Mouse (Mus musculus): Measurements from ENCODE around the gene Rnf212. TPM values are rescaled to one million over a fixed set of nuclear protein-coding genes. Genes with fewer than 3 reads are reported as not detected.
A peak's percentile ranks its signal among the peaks of the same experiment; 100 is the strongest.

Rnf212 gene
- polyA plus RNA-seq, 1 experiment from 2014 or later, result 4.7 TPM

DNA sequence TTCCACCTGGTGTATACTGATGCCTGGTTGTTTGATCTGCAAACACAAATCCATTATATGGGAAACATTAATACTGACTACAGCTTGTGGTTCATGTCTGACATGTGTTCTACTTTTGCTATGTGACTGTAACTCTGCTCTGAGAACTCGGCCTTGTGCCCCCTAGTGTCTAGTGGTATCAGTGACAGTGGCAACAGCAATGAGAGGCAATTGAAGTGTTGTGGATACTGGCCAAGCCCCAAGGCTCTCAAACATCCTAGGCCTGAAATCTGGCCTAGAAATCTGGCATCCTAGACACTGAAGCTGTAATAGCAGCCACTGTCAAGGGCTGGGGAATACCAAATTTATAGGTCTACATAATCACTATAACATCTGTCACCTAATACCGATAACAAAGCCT lies 30.9 kb downstream of the Rnf212 start:
- no peak overlapping the region for H3K4me2 ChIP-seq
- no peak for DNase-seq
- H3K36me3 ChIP-seq, result no peaks in the 10 kb centered on the region
- no peaks in the 10 kb centered on the region; the same call in none of the 2 replicates for H3K4me1 ChIP-seq (replicated peaks)
- no peak for ATAC-seq (ENCODE audit: low read depth)
- H3K9me3 ChIP-seq (replicated peaks), result no peaks in the 10 kb centered on the region
- no peak overlapping the region for H3K9ac ChIP-seq
- 64% methylated on average over 2 of the region's 2 CpGs for WGBS (ENCODE audit: insufficient replicate concordance)
- no peak overlapping the region for H3K27ac ChIP-seq
- no peaks in the 10 kb centered on the region for H3K27me3 ChIP-seq
- no peak overlapping the region for H3K4me3 ChIP-seq (replicated peaks)

DNA sequence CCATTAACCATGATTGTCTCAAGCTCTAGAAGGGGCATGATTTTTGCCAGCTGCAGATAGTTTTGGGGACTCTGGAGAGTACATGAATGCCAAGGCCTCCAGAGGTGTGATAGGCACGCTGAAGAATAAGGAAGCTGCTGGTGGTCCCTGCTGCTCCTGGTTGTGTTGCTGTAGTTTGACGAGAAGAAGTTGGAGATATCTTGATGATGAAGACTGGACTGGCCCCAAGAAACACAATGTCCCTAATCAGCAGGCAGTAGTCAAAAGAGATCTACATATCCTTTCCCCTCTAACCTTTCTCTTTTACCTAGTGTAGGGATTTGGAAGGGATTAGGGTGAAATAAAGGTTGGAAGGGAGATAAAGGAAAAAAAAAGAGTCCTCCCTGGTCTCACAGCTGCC lies 32.2 kb downstream of the Rnf212 start:
- H3K27me3 ChIP-seq, result no peaks in the 10 kb centered on the region
- ATAC-seq (ENCODE audit: low read depth) (no peak), DNase-seq (no peak)
- H3K4me2 ChIP-seq, result no peak overlapping the region
- H3K4me1 ChIP-seq (replicated peaks), result no peaks in the 10 kb centered on the region; the same call in 1 of the 2 replicates
- 45% methylated on average over 2 of the region's 2 CpGs for WGBS (ENCODE audit: insufficient replicate concordance)
- no peak overlapping the region for H3K27ac ChIP-seq
- no peak overlapping the region for H3K9ac ChIP-seq
- H3K9me3 ChIP-seq (replicated peaks), result no peaks in the 10 kb centered on the region
- H3K36me3 ChIP-seq, result no peaks in the 10 kb centered on the region
- no peak overlapping the region for H3K4me3 ChIP-seq (replicated peaks)

DNA sequence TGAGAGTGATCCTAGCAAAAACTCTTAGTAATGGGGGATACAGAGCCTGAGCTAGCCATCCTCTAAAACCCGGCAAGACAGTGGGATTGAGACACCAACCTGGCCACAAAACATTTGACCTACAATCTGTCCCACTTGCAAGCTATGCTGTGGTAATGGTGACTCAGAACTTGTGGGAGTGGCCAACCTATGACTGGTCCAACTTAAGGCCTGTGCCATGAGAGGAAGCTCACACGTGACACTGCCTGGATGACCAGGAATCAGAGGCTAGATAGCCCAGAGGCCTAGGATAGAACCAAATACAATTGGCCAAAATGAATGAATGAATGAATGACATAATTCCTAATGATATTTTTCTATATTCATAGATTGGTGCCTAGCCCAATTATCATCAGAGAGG lies 32.9 kb downstream of the Rnf212 start:
- Histone ChIP-seq H3K4me2 (no peak overlapping the region), H3K9ac (no peak overlapping the region), H3K4me1 (replicated peaks) (0 out of 2 replicates have a peak, but pooled peaks cover 3% of the 10 kb centered on the region), H3K27me3 (no peaks in the 10 kb centered on the region), H3K4me3 (replicated peaks) (no peak overlapping the region), H3K9me3 (replicated peaks) (no peaks in the 10 kb centered on the region), H3K36me3 (no peaks in the 10 kb centered on the region), H3K27ac (no peak overlapping the region)
- DNase-seq (no peak), ATAC-seq (ENCODE audit: low read depth) (no peak)
- WGBS (ENCODE audit: insufficient replicate concordance), result 54% methylated on average over 2 of the region's 2 CpGs

DNA sequence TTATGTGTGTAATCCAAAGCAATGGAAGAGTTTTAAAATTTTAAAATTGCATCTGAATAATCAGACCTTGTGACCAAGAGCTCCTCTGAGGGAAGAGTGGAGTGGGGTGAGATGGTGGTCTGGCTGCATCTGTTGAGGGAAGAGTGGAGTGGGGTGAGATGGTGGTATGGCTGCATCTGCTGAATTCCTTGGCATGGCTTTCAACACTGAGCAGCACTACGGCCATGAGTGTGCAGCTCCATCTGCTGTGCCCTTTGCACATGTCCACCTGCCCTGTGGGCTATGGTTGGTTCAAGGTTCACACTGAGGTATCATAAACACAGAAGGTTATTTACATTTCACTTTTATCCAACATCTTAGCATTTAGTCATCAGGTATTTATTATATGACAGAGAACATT lies 47.4 kb downstream of the Rnf212 start:
- DNase-seq (no peak), ATAC-seq (ENCODE audit: low read depth) (peak; percentile 51)
- H3K9me3 ChIP-seq (replicated peaks), result no peaks in the 10 kb centered on the region
- H3K36me3 ChIP-seq, result no peaks in the 10 kb centered on the region
- H3K9ac ChIP-seq, result no peak overlapping the region
- peaks cover 6% of the 10 kb centered on the region; the same call in 1 of the 2 replicates for H3K27me3 ChIP-seq
- WGBS (ENCODE audit: insufficient replicate concordance), result 82% methylated on average over 1 of the region's 1 CpGs
- peaks cover 6% of the 10 kb centered on the region; the same call in 1 of the 2 replicates for H3K4me1 ChIP-seq (replicated peaks)
- H3K27ac ChIP-seq, result no peak overlapping the region
- H3K4me3 ChIP-seq (replicated peaks), result no peak overlapping the region
- no peak overlapping the region for H3K4me2 ChIP-seq

DNA sequence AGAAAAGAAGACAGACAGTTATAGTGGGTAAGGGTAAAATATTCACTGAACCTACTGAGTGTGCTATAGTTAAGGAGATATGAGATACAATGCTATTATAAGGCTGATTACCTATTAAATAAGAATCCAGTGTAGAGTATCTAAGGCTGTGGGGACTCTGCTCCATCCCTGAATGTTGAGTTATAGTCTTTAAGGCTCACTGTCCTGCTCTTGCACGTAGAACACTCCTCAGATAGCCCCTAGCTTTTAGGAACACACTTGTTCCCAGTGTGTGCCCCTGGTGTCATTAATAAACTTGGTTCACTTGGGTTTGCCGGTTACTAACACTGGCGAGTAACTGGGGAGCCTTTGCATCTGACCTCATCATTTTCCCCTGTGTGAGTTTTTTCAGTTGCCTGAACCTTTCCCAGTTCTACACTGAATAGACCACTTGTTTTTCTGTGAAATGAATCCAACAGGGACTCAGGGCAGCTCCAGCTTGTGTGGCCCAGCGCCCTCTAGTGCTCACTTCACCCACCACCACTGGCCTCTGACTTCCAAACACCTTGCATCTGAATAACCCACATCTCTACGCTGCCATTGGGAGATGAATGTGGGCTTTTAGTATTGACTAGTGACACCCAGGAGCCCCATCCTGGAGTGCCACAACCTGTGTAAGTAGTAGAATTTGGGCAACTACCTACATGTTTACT lies 48.1 kb downstream of the Rnf212 start:
- Histone ChIP-seq H3K4me3 (replicated peaks) (no peak overlapping the region), H3K27me3 (peaks cover 3% of the 10 kb centered on the region; the same call in 1 of the 2 replicates), H3K4me2 (no peak overlapping the region), H3K9ac (no peak overlapping the region), H3K36me3 (no peaks in the 10 kb centered on the region), H3K27ac (no peak overlapping the region), H3K4me1 (replicated peaks) (peaks cover 6% of the 10 kb centered on the region; the same call in 1 of the 2 replicates), H3K9me3 (replicated peaks) (no peaks in the 10 kb centered on the region)
- DNase-seq (peak; percentile 63), ATAC-seq (ENCODE audit: low read depth) (peak; percentile 73)
- WGBS (ENCODE audit: insufficient replicate concordance), result 22% methylated on average over 5 of the region's 5 CpGs

DNA sequence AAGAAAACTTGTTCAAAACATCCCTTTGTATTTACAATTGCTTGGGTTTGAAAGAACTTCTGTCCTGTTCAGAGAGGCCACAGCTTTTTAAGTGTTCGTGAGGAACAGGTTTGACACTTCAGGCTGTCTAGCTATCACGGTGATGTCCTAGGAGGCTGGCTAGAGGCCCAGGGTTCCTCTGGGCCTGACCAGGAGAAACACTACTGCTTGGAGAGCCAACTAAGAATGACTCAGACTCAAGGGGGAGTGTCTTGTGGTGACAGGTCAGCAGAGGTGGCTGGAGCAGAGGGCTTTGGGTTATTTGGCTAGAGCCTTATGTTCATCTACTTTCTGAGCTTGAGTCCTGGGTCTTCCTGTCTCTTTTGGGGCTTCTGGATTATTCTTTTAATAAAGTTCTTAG lies 50.8 kb downstream of the Rnf212 start:
- Histone ChIP-seq H3K4me1 (replicated peaks) (peaks cover 6% of the 10 kb centered on the region), H3K27ac (no peak overlapping the region), H3K27me3 (no peaks in the 10 kb centered on the region; the same call in 1 of the 2 replicates), H3K36me3 (no peaks in the 10 kb centered on the region), H3K9me3 (replicated peaks) (no peaks in the 10 kb centered on the region), H3K4me3 (replicated peaks) (no peak overlapping the region), H3K9ac (no peak overlapping the region), H3K4me2 (no peak overlapping the region)
- DNase-seq (no peak), ATAC-seq (ENCODE audit: low read depth) (no peak)
- WGBS (ENCODE audit: insufficient replicate concordance), result 46% methylated on average over 2 of the region's 2 CpGs

DNA sequence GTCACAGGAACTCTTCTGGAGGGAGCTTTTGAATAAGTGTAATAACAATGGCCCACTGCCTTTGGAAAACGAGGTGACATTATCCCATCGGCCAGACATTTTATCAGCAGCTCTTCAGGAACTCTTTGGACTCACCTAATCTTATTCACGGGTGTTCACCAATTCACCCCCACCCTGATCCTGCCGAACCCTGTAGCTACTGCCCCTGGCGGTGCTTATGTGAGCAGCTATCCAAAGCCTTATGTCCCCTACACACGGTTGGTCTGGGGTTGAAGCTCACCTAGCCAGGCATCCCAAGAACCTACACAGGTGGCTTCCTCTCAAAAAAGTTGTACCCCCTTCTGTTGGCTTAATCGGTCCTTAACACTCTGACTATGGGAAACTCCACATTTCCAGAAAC lies 55.0 kb downstream of the Rnf212 start:
- WGBS (ENCODE audit: insufficient replicate concordance), result 38% methylated on average over 7 of the region's 7 CpGs
- H3K9me3 ChIP-seq (replicated peaks), result no peaks in the 10 kb centered on the region
- H3K27me3 ChIP-seq, result no peaks in the 10 kb centered on the region; the same call in 1 of the 2 replicates
- no peak overlapping the region for H3K9ac ChIP-seq
- ATAC-seq (ENCODE audit: low read depth) (peak; percentile 55), DNase-seq (no peak)
- no peak overlapping the region for H3K4me2 ChIP-seq
- H3K27ac ChIP-seq, result no peak overlapping the region
- H3K36me3 ChIP-seq, result no peaks in the 10 kb centered on the region
- peaks cover 7% of the 10 kb centered on the region; the same call in 1 of the 2 replicates for H3K4me1 ChIP-seq (replicated peaks)
- H3K4me3 ChIP-seq (replicated peaks), result no peak overlapping the region

DNA sequence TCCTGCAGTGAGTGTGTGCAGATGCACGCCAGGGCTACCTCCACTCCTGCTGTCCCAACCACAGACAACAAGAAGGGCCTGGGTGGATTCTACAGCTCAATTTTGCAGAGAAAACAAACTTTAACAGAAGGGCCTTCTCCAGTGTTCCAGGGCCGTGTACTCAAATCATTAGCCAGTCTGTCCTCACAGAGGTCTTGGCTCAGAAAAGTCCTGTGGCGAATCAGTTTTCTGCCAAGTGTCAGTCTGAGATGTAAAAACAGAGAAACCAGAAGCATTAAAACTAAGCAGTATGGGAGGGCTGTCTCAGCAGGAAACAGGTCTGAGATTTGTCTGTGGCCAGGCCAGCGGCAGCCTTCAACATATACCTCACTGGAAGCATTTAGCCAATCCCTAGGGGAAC lies 56.7 kb downstream of the Rnf212 start:
- Histone ChIP-seq H3K4me1 (replicated peaks) (peaks cover 7% of the 10 kb centered on the region; the same call in 1 of the 2 replicates), H3K27me3 (no peaks in the 10 kb centered on the region; the same call in 1 of the 2 replicates), H3K4me3 (replicated peaks) (no peak overlapping the region), H3K27ac (no peak overlapping the region), H3K36me3 (no peaks in the 10 kb centered on the region), H3K9ac (no peak overlapping the region), H3K9me3 (replicated peaks) (no peaks in the 10 kb centered on the region), H3K4me2 (no peak overlapping the region)
- 53% methylated on average over 4 of the region's 4 CpGs for WGBS (ENCODE audit: insufficient replicate concordance)
- ATAC-seq (ENCODE audit: low read depth), result no peak
- no peak for DNase-seq

DNA sequence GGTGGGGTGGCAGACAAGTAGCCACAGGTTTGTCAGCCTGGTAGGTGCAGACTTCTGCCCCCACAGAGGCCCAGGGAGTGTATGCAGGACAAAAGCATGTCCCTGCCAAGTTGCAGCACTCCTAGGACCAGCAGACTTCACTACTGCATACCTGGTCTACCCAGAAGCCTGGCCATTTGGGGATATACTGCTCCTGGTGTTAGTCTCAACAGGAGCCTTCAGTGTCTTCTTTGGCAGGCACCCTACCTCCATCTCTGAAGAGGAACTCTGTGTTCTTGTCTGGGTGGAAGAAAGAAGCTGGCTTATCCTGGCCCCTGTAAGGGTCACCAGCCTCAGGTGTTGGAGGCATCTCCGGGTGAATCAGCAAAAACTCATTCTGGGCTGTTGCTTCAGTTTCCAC lies 58.8 kb downstream of the Rnf212 start:
- peaks cover 7% of the 10 kb centered on the region; the same call in 1 of the 2 replicates for H3K4me1 ChIP-seq (replicated peaks)
- H3K36me3 ChIP-seq, result no peaks in the 10 kb centered on the region
- ATAC-seq (ENCODE audit: low read depth) (no peak), DNase-seq (no peak)
- no peak overlapping the region for H3K27ac ChIP-seq
- H3K9me3 ChIP-seq (replicated peaks), result no peaks in the 10 kb centered on the region
- no peak overlapping the region for H3K4me3 ChIP-seq (replicated peaks)
- no peaks in the 10 kb centered on the region; the same call in 1 of the 2 replicates for H3K27me3 ChIP-seq
- WGBS (ENCODE audit: insufficient replicate concordance), result 73% methylated on average over 1 of the region's 1 CpGs
- H3K4me2 ChIP-seq, result no peak overlapping the region
- no peak overlapping the region for H3K9ac ChIP-seq

DNA sequence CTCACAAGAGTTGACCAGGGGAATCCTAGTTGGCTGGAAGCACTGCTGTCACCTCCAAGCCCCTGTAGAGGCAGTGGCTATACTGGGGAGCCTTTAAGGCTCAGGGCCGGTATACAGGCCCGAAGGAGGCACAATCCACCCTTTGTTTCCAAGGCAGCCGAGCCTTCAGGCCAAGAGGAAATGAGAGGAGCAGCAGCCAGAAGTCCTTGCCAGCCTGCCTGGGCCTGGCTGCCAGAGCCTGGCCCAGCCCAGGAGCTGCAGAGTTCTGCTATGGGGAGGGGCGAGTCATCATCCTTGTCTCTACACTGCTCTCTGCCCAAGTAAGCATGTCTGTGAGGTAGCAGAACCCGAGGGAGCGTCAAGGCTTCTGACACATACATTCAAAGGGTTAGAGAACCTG lies 60.6 kb downstream of the Rnf212 start:
- no peak overlapping the region for H3K27ac ChIP-seq
- H3K36me3 ChIP-seq, result no peaks in the 10 kb centered on the region
- WGBS (ENCODE audit: insufficient replicate concordance), result 53% methylated on average over 6 of the region's 6 CpGs
- no peaks in the 10 kb centered on the region; the same call in 1 of the 2 replicates for H3K27me3 ChIP-seq
- H3K4me2 ChIP-seq, result no peak overlapping the region
- no peak overlapping the region for H3K9ac ChIP-seq
- DNase-seq (no peak), ATAC-seq (ENCODE audit: low read depth) (no peak)
- H3K4me1 ChIP-seq (replicated peaks), result peaks cover 17% of the 10 kb centered on the region
- H3K9me3 ChIP-seq (replicated peaks), result no peaks in the 10 kb centered on the region
- no peak overlapping the region for H3K4me3 ChIP-seq (replicated peaks)

DNA sequence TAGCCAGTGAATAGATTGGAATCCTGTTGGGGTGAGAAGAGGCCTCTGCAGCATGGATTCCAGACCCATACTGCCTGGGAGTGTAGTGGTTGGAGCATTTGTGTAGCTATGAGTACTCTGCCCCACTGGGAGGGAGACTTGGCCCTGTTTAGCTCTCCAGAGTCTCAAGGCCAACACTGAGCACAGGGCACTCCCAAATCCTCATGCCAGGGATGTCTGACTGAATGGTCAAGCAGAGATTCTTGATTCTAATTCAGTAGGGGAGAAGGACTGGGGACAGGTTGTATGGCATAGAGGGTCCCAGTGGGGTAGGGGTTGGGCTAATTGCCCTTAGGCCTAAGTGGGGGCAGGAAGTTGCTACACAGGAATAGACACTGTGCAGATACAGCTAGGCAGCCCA lies 61.1 kb downstream of the Rnf212 start:
- DNase-seq (no peak), ATAC-seq (ENCODE audit: low read depth) (no peak)
- no peak overlapping the region for H3K27ac ChIP-seq
- H3K36me3 ChIP-seq, result no peaks in the 10 kb centered on the region
- H3K27me3 ChIP-seq, result no peaks in the 10 kb centered on the region
- no peaks in the 10 kb centered on the region for H3K9me3 ChIP-seq (replicated peaks)
- no peak overlapping the region for H3K9ac ChIP-seq
- no peak overlapping the region for H3K4me2 ChIP-seq
- H3K4me3 ChIP-seq (replicated peaks), result no peak overlapping the region
- peaks cover 22% of the 10 kb centered on the region for H3K4me1 ChIP-seq (replicated peaks)

DNA sequence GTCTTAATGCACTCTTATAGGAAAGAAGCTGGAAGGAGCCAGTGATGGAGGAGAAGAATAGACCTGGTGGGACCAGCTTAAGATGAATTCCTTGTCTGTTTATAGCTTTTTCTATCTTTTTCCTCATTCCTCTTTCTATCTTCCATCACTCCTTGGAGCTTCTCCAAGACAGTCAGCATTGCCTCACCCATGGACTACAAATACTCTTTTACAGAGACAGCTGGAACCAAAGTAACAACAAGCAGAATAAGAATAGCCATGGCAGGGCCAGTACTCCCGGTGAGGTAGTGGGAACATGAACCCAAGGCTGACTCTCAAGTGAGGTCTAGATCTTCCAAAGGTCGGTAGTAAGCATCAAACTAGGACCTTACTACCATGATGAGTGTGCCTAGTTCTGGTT lies 61.7 kb downstream of the Rnf212 start:
- Histone ChIP-seq H3K9ac (no peak overlapping the region), H3K4me1 (replicated peaks) (peaks cover 28% of the 10 kb centered on the region), H3K9me3 (replicated peaks) (no peaks in the 10 kb centered on the region), H3K27me3 (no peaks in the 10 kb centered on the region), H3K36me3 (no peaks in the 10 kb centered on the region), H3K27ac (no peak overlapping the region), H3K4me2 (no peak overlapping the region), H3K4me3 (replicated peaks) (no peak overlapping the region)
- ATAC-seq (ENCODE audit: low read depth) (no peak), DNase-seq (no peak)
- 63% methylated on average over 2 of the region's 2 CpGs for WGBS (ENCODE audit: insufficient replicate concordance)

Data from liver, embryonic 13.5 days (tissue).